Comparison of ENCODE assay signal across 11 mouse cellular contexts in genomic region chr12:80224241-80224731, GRCm38 (mm10). TPM values are rescaled to one million over a fixed set of nuclear protein-coding genes. Genes with fewer than 3 reads are reported as not detected.
DNase-seq lines count a peak whose midpoint lies in the region; ATAC-seq and TF ChIP-seq lines count a peak whose summit lies in the region.
"Had no signal": no experiment of that assay in that cellular context is flagged by ENCODE, and none has a peak within 500 bp of the region (broad histone marks: within the 10 kb centered on the region; RNA-seq: fewer than 3 reads in every experiment).

No protein-coding gene starts in this region.

- H3K27ac ChIP-seq in kidney, embryonic 16.5 days (ENCODE audit: low read length): 0 out of 2 replicates have a peak overlapping the region, but pooled peaks have one; percentile 9
- H3K27ac ChIP-seq in MEL (ENCODE audit: control insufficient read depth, low read depth, low read length): no peak overlapping the region
- H3K27ac ChIP-seq in embryonic facial prominence, embryonic 13.5 days: peak overlapping the region; percentile 64
- H3K27ac ChIP-seq: midbrain, embryonic 15.5 days had no signal

- H3K9me3 ChIP-seq in kidney, embryonic 16.5 days (ENCODE audit: low read length): no peaks in the 10 kb centered on the region
- H3K9me3 ChIP-seq in MEL (replicated peaks; ENCODE audit: insufficient read depth, low read length): no peaks in the 10 kb centered on the region
- H3K9me3 ChIP-seq in embryonic facial prominence, embryonic 13.5 days: no peaks in the 10 kb centered on the region
- H3K9me3 ChIP-seq: midbrain, embryonic 15.5 days had no signal

- H3K4me3 ChIP-seq in kidney, embryonic 16.5 days (ENCODE audit: low read length): no peak overlapping the region
- H3K4me3 ChIP-seq in MEL (ENCODE audit: control insufficient read depth in 1 of 2, insufficient read depth in 1 of 2, low read depth in 2 of 2, low read length in 2 of 2) (peak overlapping the region in 1 of 2 experiments; percentile 56; a peak in 1 of 4 replicates), myocyte (no peak overlapping the region)
- H3K4me3 ChIP-seq in embryonic facial prominence, embryonic 13.5 days: no peak overlapping the region
- H3K4me3 ChIP-seq: midbrain, embryonic 15.5 days had no signal

- no peak overlapping the region for H3ac ChIP-seq in myocyte (ENCODE audit: control insufficient read depth, insufficient read length)

- DNase-seq in kidney, adult 11 months: no peak
- DNase-seq in MEL (ENCODE audit: low read depth, low spot score): peak; percentile 29
- DNase-seq in B cell, adult 2 months: no peak
- DNase-seq in thymus, adult 18-20 months: no peak
- DNase-seq: cerebellum, adult 11 months had no signal

- no peak for TF ChIP-seq EP300 in MEL (IDR thresholded peaks at IDR 0.05; ENCODE audit: low read depth in 1 of 2, low read length in 2 of 2)

- H3K79me2 ChIP-seq in MEL (ENCODE audit: control insufficient read depth, insufficient read depth, low read length, poor library complexity) (no peaks in the 10 kb centered on the region), myocyte (ENCODE audit: control insufficient read depth, insufficient read depth) (peaks cover 88% of the 10 kb centered on the region)

- H3K9ac ChIP-seq in kidney, embryonic 16.5 days (replicated peaks; ENCODE audit: low read length): no peak overlapping the region
- no peak overlapping the region for H3K9ac ChIP-seq in MEL (ENCODE audit: control insufficient read depth, low read depth, low read length, poor library complexity, severe bottlenecking)
- no peak overlapping the region for H3K9ac ChIP-seq in embryonic facial prominence, embryonic 13.5 days
- H3K9ac ChIP-seq: midbrain, embryonic 15.5 days had no signal

- no peak for TF ChIP-seq RAD21 in MEL (IDR thresholded peaks at IDR 0.05; ENCODE audit: low read depth, low read length)

- H3K4me1 ChIP-seq in kidney, embryonic 16.5 days (ENCODE audit: insufficient read depth, low read length): peaks cover 61% of the 10 kb centered on the region
- H3K4me1 ChIP-seq in MEL (ENCODE audit: control insufficient read depth in 1 of 2, insufficient read depth in 2 of 2, low read length in 2 of 2): peaks cover 6 to 30% of the 10 kb centered on the region in 2 experiments
- peaks cover 68% of the 10 kb centered on the region for H3K4me1 ChIP-seq in embryonic facial prominence, embryonic 13.5 days

- TF ChIP-seq POLR2A in MEL (IDR thresholded peaks at IDR 0.05; ENCODE audit: control insufficient read depth in 1 of 2, insufficient read depth in 1 of 2, low read depth in 1 of 2, low read length in 2 of 2, poor library complexity in 1 of 2): no peak
- no peak for TF ChIP-seq POLR2A in myocyte (IDR thresholded peaks at IDR 0.05; ENCODE audit: insufficient read length, low read depth)

- TF ChIP-seq CTCF in MEL (IDR thresholded peaks at IDR 0.05 in 2 of 3, conservative IDR thresholded peaks at IDR 0.05 in 1 of 3; ENCODE audit: control insufficient read depth in 1 of 3, insufficient read depth in 1 of 3, low read depth in 2 of 3, low read length in 3 of 3, poor library complexity in 1 of 3, severe bottlenecking in 1 of 3): no peak

- H3K36me3 ChIP-seq in kidney, embryonic 16.5 days (ENCODE audit: insufficient read depth, low read length): no peaks in the 10 kb centered on the region
- peaks cover 0 to 17% of the 10 kb centered on the region in 2 experiments; a peak in 2 of 4 replicates for H3K36me3 ChIP-seq in MEL (ENCODE audit: control insufficient read depth in 1 of 2, insufficient read depth in 2 of 2, low read length in 2 of 2)
- H3K36me3 ChIP-seq in embryonic facial prominence, embryonic 13.5 days: peaks cover 6% of the 10 kb centered on the region; the same call in 1 of the 2 replicates
- no peaks in the 10 kb centered on the region for H3K36me3 ChIP-seq in myocyte (ENCODE audit: control insufficient read depth, insufficient read depth)
- H3K36me3 ChIP-seq: midbrain, embryonic 15.5 days had no signal

- ATAC-seq in kidney, embryonic 16.5 days (ENCODE audit: low FRiP score, low TSS enrichment): peak; percentile 9; the same call in 1 of the 2 replicates
- ATAC-seq in embryonic facial prominence, embryonic 13.5 days (ENCODE audit: insufficient number of reproducible peaks, insufficient read depth, low FRiP score, low TSS enrichment, low read depth): 0 out of 2 replicates have a peak, but pooled peaks have one; percentile 2
- ATAC-seq: activated CD4-positive, CD25-positive, alpha-beta regulatory T cell, adult 4 months; midbrain, embryonic 15.5 days had no signal

- H3K27me3 ChIP-seq in kidney, embryonic 16.5 days (ENCODE audit: insufficient read depth, low read length): no peaks in the 10 kb centered on the region
- H3K27me3 ChIP-seq in MEL (ENCODE audit: control insufficient read depth in 1 of 2, insufficient read depth in 2 of 2, low read length in 2 of 2) (no peaks in the 10 kb centered on the region), myocyte (ENCODE audit: control insufficient read depth, insufficient read depth, insufficient read length) (no peaks in the 10 kb centered on the region)
- H3K27me3 ChIP-seq in embryonic facial prominence, embryonic 13.5 days: no peaks in the 10 kb centered on the region
- H3K27me3 ChIP-seq: midbrain, embryonic 15.5 days had no signal

- H3K4me2 ChIP-seq in kidney, embryonic 16.5 days (replicated peaks; ENCODE audit: low read depth, low read length): no peak overlapping the region
- H3K4me2 ChIP-seq in embryonic facial prominence, embryonic 13.5 days: no peak overlapping the region
- H3K4me2 ChIP-seq in myocyte (ENCODE audit: low read depth): peak overlapping the region; percentile 35
- H3K4me2 ChIP-seq: liver, embryonic 11.5 days; midbrain, embryonic 15.5 days had no signal

- WGBS in kidney, embryonic 16.5 days: 63% methylated on average over 8 of the region's 8 CpGs
- 50% methylated on average over 8 of the region's 8 CpGs for WGBS in embryonic facial prominence, embryonic 13.5 days

TF ChIP-seq in MEL, 35 proteins besides CTCF, POLR2A, EP300 and RAD21:
- no peak for TF ChIP-seq UBTF (IDR thresholded peaks at IDR 0.05; ENCODE audit: borderline replicate concordance, insufficient read depth, low read depth, low read length)
- 0 out of 2 replicates have a peak, but pooled peaks have one; percentile 27 for TF ChIP-seq ETS1 (IDR thresholded peaks at IDR 0.05; ENCODE audit: low read depth, low read length)
- no peak for TF ChIP-seq SMC3 (IDR thresholded peaks at IDR 0.05; ENCODE audit: low read depth, low read length)
- no peak for TF ChIP-seq GATA1 (IDR thresholded peaks at IDR 0.05; ENCODE audit: low read depth, low read length)
- TF ChIP-seq TAL1 (IDR thresholded peaks at IDR 0.05; ENCODE audit: low read length): peak; percentile 22
- no peak for TF ChIP-seq ZC3H11A (IDR thresholded peaks at IDR 0.05; ENCODE audit: low read depth, low read length)

TF ChIP-seq in myocyte, 11 proteins besides CTCF, POLR2A, EP300 and RAD21:
- TF ChIP-seq MYOD1 (IDR thresholded peaks at IDR 0.05; ENCODE audit: control insufficient read depth in 1 of 3, insufficient read length in 2 of 3, low read depth in 2 of 3) (no peak), E2F4 (IDR thresholded peaks at IDR 0.05; ENCODE audit: insufficient read depth) (no peak), REST (IDR thresholded peaks at IDR 0.05; ENCODE audit: insufficient read depth, insufficient read length) (no peak), MAX (IDR thresholded peaks at IDR 0.05; ENCODE audit: low read depth) (no peak), TCF12 (IDR thresholded peaks at IDR 0.05; ENCODE audit: insufficient read depth, poor library complexity, severe bottlenecking) (no peak), POLR2AphosphoS2 (IDR thresholded peaks at IDR 0.05; ENCODE audit: insufficient read length, low read depth) (no peak), USF1 (IDR thresholded peaks at IDR 0.05; ENCODE audit: low read depth) (no peak), SRF (IDR thresholded peaks at IDR 0.05; ENCODE audit: control insufficient read depth, insufficient read length, low read depth) (no peak), MYOG (IDR thresholded peaks at IDR 0.05; ENCODE audit: control insufficient read depth in 1 of 3, insufficient read depth in 1 of 3, insufficient read length in 2 of 3, low read depth in 2 of 3) (no peak), TCF3 (IDR thresholded peaks at IDR 0.05; ENCODE audit: insufficient read length, low read depth) (no peak), CEBPB (IDR thresholded peaks at IDR 0.05; ENCODE audit: insufficient read depth, poor library complexity, severe bottlenecking) (no peak)

RNA-seq across cellular contexts. Expression of gene Actn1, which starts 35.9 kb away (rescaled TPM):
- polyA plus RNA-seq in kidney, embryonic 16.5 days (2015; fragmentation: Nextera tagmentation; extraction: Ambion mirVana): 44.8 and 49.2 TPM in 2 replicates
- 7.8 and 8.8 TPM in 2 replicates for total RNA-seq in MEL (2012; rRNA removed)
- polyA plus RNA-seq in MEL (2012; ENCODE audit: insufficient read depth in 1 of 2, insufficient read length in 2 of 2, low read depth in 1 of 2, low replicate concordance in 2 of 2, missing spikeins in 1 of 2) (10 to 100 TPM in 1 of 2 experiments, not detected in 1; 27.0 TPM), myocyte (2012; fragmentation: generic; extraction: Trizol) (166 TPM)
- polyA plus RNA-seq in embryonic facial prominence, embryonic 13.5 days (2015; fragmentation: Nextera tagmentation; extraction: Ambion mirVana): 37.5 and 39.4 TPM in 2 replicates
